Mouse (Mus musculus) 3134 (cell line): Measurements from ENCODE around the gene Mob2.

Experiments used
- DNase-seq: peaks from one replicate; pipeline ENCODE4 v3.0.0-alpha.2; 2011; ENCODE audit warnings: low spot score; ENCODE audit not compliant: insufficient read length; ENCODE audit errors: extremely low read depth

The Mob2 gene

GRCm38 (mm10) chr7:142030073-142030472 lies 30.8 kb downstream of the Mob2 start:
- no peak for DNase-seq

GRCm38 (mm10) chr7:142025926-142026325 lies 34.9 kb downstream of the Mob2 start:
- DNase-seq, result no peak

- DNase-seq, result no peak
Observed at GRCm38 (mm10) chr7:142025196-142025595, 35.7 kb downstream of the Mob2 start.

- DNase-seq, result no peak
Observed at GRCm38 (mm10) chr7:142020827-142021226, 40.0 kb downstream of the Mob2 start.

GRCm38 (mm10) chr7:142019699-142020098 lies 41.2 kb downstream of the Mob2 start:
- no peak for DNase-seq

- no peak for DNase-seq
Observed at GRCm38 (mm10) chr7:142016562-142016961, 44.3 kb downstream of the Mob2 start.

GRCm38 (mm10) chr7:142001597-142002340 lies 59.1 kb downstream of the Mob2 start:
- DNase-seq, result no peak

GRCm38 (mm10) chr7:142000661-142001060 lies 60.2 kb downstream of the Mob2 start:
- no peak for DNase-seq

GRCm38 (mm10) chr7:141994121-141994520 lies 66.7 kb downstream of the Mob2 start:
- DNase-seq, result no peak

- DNase-seq, result no peak
Observed at GRCm38 (mm10) chr7:141991183-141991582, 69.7 kb downstream of the Mob2 start.

GRCm38 (mm10) chr7:141988314-141988806 lies 72.5 kb downstream of the Mob2 start:
- DNase-seq, result no peak

- DNase-seq, result no peak
Observed at GRCm38 (mm10) chr7:141981237-141981636, 79.6 kb downstream of the Mob2 start.

- DNase-seq, result no peak
Observed at GRCm38 (mm10) chr7:141979247-141979646, 81.6 kb downstream of the Mob2 start.

GRCm38 (mm10) chr7:141978003-141978402 lies 82.9 kb downstream of the Mob2 start:
- DNase-seq, result no peak

- DNase-seq, result no peak
Observed at GRCm38 (mm10) chr7:141972831-141973619, 87.8 kb downstream of the Mob2 start.

GRCm38 (mm10) chr7:141966281-141966680 lies 94.6 kb downstream of the Mob2 start:
- DNase-seq, result no peak

GRCm38 (mm10) chr7:141962521-141962920 lies 98.3 kb downstream of the Mob2 start:
- no peak for DNase-seq

- DNase-seq, result no peak
Observed at GRCm38 (mm10) chr7:141961491-141961890, 99.4 kb downstream of the Mob2 start.

GRCm38 (mm10) chr7:141960926-141961325 lies 99.9 kb downstream of the Mob2 start:
- DNase-seq, result no peak

GRCm38 (mm10) chr7:141959133-141959532 lies 101.7 kb downstream of the Mob2 start:
- no peak for DNase-seq
